Mouse (Mus musculus): ENCODE data around the gene Yipf7. TPM values are rescaled to one million over a fixed set of nuclear protein-coding genes. Genes with fewer than 3 reads are reported as not detected.

The Yipf7 gene
- total and polyA plus RNA-seq, 2 experiments: not detected

- no peak for DNase-seq (ENCODE audit: extremely low read depth, low read depth, low spot score)
- no peak for TF ChIP-seq POLR2A (IDR thresholded peaks at IDR 0.05; ENCODE audit: extremely low read depth, insufficient read depth, low read length)
- no peak for TF ChIP-seq CTCF (IDR thresholded peaks at IDR 0.05; ENCODE audit: low read depth, low read length)
- Histone ChIP-seq H3K4me1 (ENCODE audit: control insufficient read depth, insufficient read depth, low read length) (no peaks in the 10 kb centered on the region), H3K27ac (replicated peaks; ENCODE audit: insufficient read depth, low read depth, low read length) (no peak overlapping the region), H3K9ac (ENCODE audit: low read depth, low read length) (no peak overlapping the region), H3K4me3 (ENCODE audit: insufficient read depth, low read depth, low read length) (no peak overlapping the region), H3K79me2 (ENCODE audit: control insufficient read depth, insufficient read depth, low read length) (no peaks in the 10 kb centered on the region), H3K27me3 (ENCODE audit: control insufficient read depth, insufficient read depth, low read length) (no peaks in the 10 kb centered on the region), H3K36me3 (ENCODE audit: control insufficient read depth, insufficient read depth, low read length) (no peaks in the 10 kb centered on the region)
Observed at GRCm38 (mm10) chr5:69489046-69489445, 53.4 kb downstream of the Yipf7 start.

- Histone ChIP-seq H3K27me3 (ENCODE audit: control insufficient read depth, insufficient read depth, low read length) (no peaks in the 10 kb centered on the region), H3K36me3 (ENCODE audit: control insufficient read depth, insufficient read depth, low read length) (no peaks in the 10 kb centered on the region), H3K4me1 (ENCODE audit: control insufficient read depth, insufficient read depth, low read length) (no peaks in the 10 kb centered on the region), H3K27ac (replicated peaks; ENCODE audit: insufficient read depth, low read depth, low read length) (no peak overlapping the region), H3K79me2 (ENCODE audit: control insufficient read depth, insufficient read depth, low read length) (no peaks in the 10 kb centered on the region), H3K9ac (ENCODE audit: low read depth, low read length) (no peak overlapping the region), H3K4me3 (ENCODE audit: insufficient read depth, low read depth, low read length) (no peak overlapping the region)
- no peak for DNase-seq (ENCODE audit: extremely low read depth, low read depth, low spot score)
- TF ChIP-seq POLR2A (IDR thresholded peaks at IDR 0.05; ENCODE audit: extremely low read depth, insufficient read depth, low read length): no peak
- WGBS: 67% methylated on average over 1 of the region's 1 CpGs
Observed at GRCm38 (mm10) chr5:69467520-69467919, 74.9 kb downstream of the Yipf7 start.

Other genes with a start within 250 kb of the Yipf7 start
- 0.07 TPM in 1 of 2 replicates, not detected in the other for gene Kctd8, start 201.0 kb downstream of the Yipf7 start, total RNA-seq (2014; rRNA removed)
- gene Kctd8, start 201.0 kb downstream of the Yipf7 start, polyA plus RNA-seq (2012; rRNA removed): not detected in 2 replicates
- gene Guf1, start 14.3 kb upstream of the Yipf7 start, total RNA-seq (2014; rRNA removed): 15.4 and 18.9 TPM in 2 replicates
- gene Guf1, start 14.3 kb upstream of the Yipf7 start, polyA plus RNA-seq (2012; rRNA removed): 3.0 and 4.0 TPM in 2 replicates
- gene Gnpda2, start 49.7 kb upstream of the Yipf7 start, total RNA-seq (2014; rRNA removed): 4.0 and 6.9 TPM in 2 replicates
- 2.6 and 3.8 TPM in 2 replicates for gene Gnpda2, start 49.7 kb upstream of the Yipf7 start, polyA plus RNA-seq (2012; rRNA removed)

All from liver, adult 2 months (tissue).